Mouse (Mus musculus): ENCODE data around the gene Pcmtd2. TPM values are rescaled to one million over a fixed set of nuclear protein-coding genes. Genes with fewer than 3 reads are reported as not detected.
"Not testable (repeated sequence)": the region's sequence is repeated elsewhere in the genome, so short reads cannot be mapped to it uniquely, and the experiment has no call there.

Gene Pcmtd2
- 10 to 100 TPM; 84.9 to 86.9 TPM for total RNA-seq (2021)

DNA sequence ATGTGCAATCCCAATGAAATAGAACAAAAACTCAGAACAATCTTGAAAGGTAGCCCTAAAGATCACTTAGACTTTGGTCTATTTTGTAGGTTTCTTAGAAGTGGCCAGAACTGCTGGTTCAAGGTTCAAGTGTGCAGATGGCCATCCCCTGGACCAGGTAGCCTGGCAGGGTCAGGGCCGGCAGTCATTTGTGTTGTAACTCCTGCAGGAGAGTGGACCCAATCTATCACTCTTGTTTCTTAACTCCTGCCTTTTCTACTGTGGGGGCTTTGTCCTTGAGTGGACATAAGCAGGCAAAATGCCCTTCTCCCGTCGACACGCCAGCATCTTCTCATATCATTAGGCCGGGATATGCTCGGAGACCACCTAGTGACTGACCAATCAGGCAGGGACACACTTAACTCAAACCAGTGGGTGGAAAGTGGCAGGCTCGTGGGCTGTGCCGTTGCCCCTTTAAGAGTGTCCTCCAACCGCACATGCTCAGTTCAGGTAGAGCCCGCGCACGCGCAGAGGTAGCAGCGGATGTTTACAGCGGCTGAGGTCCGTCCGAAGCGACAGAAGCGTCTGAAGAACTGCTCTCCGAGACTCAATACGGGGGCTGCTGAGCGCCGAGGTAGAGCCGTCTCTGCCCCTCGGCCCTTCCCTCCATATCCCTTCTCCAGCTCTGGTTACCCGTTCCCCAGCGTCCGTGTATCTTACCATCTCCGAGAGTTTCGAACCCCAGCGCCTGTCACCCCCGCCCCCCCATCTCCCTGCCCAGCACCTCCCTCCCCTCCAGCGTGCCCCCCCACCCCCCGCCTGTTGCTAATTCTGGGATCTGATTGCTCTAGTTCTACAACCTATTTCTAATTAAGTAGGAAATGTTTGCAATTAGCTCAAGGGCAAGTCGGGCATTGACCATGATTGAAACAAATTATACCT, at the start of gene Pcmtd2:
Gene Pcmtd2 (plus strand): TSS at position 483 of the 921 bp plus-strand sequence.
- peak; percentile 85 to 90 for DNase-seq (ENCODE audit: extremely low spot score in 1 of 2, low spot score in 1 of 2)

DNA sequence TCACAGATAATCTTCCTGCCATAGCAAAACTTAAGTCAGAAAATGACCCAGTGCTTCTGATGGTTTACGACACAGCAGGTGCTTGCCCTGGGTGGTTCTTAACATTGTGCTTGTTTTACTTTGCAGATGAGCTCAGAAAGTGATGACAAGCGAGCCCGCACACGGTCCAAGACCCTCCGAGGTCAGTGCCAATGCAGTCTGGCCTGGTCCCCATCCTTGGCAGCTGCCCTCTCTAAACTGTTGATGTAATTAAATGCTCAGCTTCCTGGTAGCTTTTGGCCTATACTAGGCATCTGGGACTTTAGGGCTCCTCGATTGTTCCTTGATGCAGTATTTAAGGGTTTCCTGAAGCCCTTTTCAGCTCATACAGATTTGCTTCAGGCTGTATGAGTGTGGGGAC, 48.3 kb upstream of the Pcmtd2 start:
- no peak for DNase-seq (ENCODE audit: extremely low spot score in 1 of 2, low spot score in 1 of 2)

DNA sequence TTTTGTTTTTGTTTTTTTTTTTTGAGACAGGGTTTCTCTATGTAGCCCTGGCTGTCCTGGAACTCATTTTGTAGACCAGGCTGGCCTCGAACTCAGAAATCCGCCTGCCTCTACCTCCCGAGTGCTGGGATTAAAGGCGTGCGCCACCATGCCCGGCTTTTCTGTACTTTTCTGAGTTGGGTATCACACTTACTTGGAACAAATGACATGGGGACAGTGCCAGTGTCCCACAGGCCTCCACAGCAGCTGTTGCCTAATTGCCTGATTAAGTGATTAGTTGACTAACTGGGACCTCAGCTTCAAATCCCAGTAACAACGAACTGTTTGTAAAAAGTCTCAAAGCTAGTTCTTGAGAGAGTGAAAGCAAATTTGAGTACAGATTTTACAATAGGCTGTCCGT, 44.5 kb upstream of the Pcmtd2 start:
- DNase-seq (ENCODE audit: extremely low spot score in 1 of 2, low spot score in 1 of 2): not testable (repeated sequence)

DNA sequence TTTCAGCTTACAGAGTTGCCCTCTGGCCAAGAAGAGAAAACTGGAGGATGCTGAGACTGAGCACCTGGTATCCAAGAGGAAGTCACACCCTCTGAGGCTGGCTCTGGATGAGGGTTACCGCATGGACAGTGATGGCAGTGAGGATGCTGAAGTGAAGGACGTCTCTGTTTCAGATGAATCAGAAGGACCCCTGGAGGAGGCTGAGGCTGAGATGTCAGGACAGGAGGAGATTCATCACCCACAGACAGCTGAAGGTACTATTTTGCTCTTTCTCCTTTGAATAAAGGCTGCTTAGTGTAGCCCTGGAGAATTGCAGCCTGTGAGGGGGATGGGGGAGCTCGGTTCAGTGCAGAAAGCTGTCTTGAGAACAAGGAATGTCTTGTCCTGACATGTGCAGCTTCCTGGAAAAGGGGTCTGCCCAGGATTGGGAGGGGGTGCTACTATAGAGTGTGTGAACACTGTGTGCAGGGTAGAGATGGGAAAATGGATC, 42.0 kb upstream of the Pcmtd2 start:
- no peak for DNase-seq (ENCODE audit: extremely low spot score in 1 of 2, low spot score in 1 of 2)

DNA sequence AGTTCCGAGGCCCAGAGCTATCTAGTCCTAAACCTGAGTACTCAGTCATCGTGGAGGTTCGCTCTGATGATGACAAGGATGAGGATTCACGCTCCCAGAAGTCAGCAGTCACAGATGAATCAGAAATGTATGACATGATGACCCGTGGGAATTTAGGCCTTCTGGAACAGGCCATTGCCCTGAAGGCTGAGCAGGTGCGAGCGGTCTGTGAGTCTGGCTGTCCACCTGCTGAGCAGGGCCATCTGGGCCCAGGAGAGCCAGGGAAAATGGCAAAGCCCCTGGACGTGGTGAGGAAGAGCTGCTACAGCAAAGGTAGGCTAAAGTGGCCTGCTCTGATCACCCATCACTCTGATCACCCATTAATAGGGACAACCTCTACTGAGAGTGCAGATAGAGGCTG, 40.0 kb upstream of the Pcmtd2 start:
- DNase-seq (ENCODE audit: extremely low spot score in 1 of 2, low spot score in 1 of 2): no peak

DNA sequence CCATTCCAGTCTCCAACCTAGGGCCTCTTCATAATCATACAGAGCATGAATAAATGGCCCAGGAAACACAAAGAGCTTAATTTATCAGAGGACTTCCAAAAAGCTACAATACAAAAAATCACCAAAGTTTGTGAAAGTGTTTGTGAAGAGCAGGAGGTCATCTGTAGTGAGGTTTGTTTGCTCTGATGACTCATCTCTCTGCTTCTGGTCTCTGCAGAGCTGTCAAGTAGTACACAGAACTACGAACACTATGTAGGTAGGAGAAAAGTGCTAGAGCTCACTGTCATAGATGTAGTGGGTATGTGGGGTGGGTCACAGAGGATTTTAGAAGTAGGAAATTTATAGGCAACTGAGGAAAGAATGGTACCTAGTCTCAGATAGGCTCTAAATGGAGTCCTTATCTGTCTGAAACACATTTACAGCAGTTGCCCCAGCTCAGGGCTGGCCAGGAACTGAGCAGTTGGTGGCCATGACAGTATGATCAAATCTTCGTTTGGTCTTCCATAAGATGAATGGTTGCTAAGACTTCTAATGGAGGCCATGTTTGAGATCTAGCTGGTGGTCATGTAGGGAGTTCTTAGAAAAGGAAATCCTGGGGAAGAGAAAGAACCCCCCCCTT, 8.5 kb upstream of the Pcmtd2 start:
- no peak for DNase-seq (ENCODE audit: extremely low spot score in 1 of 2, low spot score in 1 of 2)

DNA sequence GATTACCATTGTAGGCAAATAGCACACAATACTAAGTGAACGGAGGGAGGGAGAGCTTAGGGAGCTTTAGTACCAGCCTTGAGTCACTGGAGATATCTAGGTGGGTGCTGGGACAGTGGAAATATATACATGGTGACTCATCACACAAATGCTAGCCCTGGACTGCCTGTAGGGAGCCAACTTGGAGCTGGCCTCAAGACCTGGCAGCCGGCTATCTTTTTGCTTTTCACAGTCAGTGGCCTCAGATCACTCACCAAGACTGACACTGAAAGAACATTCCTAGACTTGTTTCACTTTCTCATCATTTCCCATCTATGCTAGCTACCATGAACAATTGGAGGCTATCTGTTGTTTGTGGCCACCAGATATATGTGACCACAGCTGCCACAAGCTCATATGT, 4.9 kb upstream of the Pcmtd2 start:
- DNase-seq (ENCODE audit: extremely low spot score in 1 of 2, low spot score in 1 of 2): no peak

DNA sequence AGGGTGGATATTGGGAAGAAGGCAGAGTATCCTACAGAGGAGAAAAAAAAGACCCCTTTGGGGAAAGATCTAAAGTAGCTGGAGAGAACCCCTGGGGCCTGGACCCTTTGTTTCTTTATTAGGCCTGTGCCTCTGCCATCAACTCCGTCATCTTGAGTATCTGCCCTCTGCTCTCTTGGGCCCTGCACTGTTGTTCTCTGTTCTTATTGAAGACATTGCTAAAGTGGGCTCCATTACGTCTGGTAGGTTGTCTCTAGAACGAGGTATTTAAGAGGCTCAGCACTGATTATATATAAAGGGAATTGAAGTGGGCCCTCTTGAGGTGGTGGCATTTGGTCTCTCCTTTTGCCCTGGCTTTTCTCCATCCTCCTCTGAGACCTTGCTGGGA, 633 bp downstream of the Pcmtd2 start:
- DNase-seq (ENCODE audit: extremely low spot score in 1 of 2, low spot score in 1 of 2): no peak

DNA sequence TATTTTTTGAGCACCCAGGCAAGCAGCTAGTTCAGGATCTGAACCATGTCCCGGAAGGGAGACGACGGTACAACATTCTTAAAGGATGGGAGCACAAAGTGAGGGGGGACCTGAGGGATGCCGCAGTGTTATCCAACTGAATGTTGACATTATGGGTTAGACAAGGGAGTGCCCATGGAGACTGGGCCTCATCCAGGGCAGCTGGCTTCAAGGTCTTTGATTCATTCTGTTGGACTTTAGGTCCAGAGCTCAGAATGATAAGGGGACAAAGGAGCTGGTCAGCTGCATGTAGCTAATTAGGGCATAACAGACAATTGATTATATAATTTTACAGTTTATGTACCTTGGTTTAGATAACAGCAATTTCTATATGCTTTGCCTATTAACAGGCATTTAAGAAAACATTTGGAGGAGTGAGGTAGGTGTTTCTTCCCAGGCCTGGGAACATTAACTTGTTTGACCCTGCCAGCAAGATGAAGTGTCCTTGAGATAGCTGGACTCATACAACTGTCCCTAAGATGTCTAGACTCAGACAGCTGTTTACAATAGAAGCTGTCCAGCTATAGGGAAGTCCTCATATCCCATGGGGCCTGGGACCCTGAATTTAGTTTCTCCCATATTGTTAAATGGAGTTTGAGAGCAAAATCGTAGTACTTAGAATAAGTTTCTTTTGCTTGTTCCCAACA, 8.2 kb downstream of the Pcmtd2 start:
- no peak for DNase-seq (ENCODE audit: extremely low spot score in 1 of 2, low spot score in 1 of 2)

DNA sequence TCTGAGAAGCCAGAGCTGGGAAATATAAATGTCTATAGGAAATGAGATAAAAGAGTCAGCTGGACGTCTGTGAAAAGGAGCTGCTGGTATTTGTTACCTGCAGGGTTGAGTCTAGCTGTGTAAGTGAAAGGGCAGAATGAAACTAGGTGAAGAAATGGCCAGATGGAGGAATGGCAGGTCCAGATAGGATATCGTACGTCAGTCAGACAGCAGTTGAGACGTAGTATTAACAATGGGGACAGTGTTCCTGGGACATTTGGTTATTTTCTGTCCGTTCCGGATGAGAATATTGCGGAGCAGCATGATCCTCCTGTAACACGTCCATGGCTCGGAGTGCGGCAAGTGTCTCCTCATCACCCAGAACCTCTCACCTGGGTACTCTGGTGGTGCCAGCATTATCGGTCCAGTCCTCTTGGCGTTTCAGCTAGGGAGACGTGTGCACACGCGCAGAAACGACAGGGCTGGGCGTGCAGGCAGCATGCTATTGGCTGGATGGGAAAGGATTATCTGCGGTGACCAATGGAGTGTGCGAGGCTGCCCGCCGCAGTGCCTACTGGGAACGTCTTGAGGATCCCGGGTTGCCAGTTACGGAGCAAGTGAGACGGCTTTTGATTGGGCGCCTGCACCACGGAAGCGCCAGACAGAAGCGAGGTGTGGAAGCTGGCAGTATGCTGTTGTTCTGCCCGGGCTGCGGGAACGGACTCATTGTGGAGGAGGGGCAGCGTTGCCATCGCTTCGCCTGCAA, 26.3 kb downstream of the Pcmtd2 start, which contains the start of gene Polr3k:
Gene Polr3k (plus strand): TSS at position 547 of the 745 bp plus-strand sequence.
- DNase-seq (ENCODE audit: extremely low spot score in 1 of 2, low spot score in 1 of 2): peak; percentile 83 to 84

DNA sequence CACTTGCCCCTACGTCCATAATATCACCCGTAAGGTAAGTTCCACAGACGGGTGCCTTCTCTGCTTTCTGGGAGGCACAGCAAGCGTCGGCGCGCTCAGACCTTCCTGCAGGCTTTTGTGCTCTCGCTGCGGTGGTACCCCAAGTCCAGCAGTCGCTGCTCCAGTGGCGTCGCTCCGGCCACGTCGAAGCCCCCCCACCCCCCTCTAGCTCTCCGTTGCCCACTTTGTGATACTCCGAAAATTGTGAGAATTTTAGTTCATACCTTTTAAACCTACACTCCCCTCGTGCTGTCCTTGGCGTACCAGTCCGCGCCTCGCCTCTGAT, 26.8 kb downstream of the Pcmtd2 start:
- no peak for DNase-seq (ENCODE audit: extremely low spot score in 1 of 2, low spot score in 1 of 2)

DNA sequence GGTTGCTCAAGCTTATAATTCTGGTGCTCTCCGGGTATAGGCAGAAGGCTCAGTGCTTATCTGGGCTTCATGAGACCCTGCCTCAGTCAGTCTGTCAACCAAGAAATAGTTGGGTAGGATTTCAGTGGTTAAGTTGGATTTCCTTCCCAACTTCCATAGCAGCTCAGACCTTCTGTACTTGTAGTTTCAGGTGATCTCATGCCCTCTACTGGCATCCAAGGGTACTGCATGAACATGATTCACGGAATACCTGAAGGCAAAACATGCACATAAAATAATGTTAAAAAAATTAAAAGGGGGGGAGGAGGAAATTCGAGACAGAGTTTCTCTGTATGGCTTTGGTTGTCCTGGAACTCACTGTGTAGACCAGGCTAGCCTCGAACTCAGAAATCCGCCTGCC, 29.3 kb downstream of the Pcmtd2 start:
- peak; percentile 26 to 81 for DNase-seq (ENCODE audit: extremely low spot score in 1 of 2, low spot score in 1 of 2)

DNA sequence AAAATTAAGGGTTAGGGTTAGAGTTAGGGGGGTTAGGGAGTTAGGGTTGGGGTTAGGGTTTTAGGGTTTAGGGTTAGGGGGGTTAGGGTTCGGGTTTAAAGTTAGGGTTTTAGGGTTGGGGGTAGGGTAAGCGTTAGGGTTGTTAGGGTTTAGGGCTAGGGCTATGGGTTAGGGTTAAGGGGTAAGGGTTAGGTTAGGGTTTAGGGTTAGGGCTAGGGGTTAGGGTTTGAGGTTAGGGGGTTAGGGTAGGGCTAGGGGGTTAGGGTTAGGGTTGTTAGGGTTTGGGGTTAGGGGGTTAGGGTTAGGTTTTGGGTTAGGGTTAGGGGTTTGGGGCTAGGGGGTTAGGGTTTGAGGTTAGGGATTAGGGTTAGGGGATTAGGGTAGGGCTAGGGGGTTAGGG, 33.4 kb downstream of the Pcmtd2 start:
- no peak for DNase-seq (ENCODE audit: extremely low spot score in 1 of 2, low spot score in 1 of 2)

DNA sequence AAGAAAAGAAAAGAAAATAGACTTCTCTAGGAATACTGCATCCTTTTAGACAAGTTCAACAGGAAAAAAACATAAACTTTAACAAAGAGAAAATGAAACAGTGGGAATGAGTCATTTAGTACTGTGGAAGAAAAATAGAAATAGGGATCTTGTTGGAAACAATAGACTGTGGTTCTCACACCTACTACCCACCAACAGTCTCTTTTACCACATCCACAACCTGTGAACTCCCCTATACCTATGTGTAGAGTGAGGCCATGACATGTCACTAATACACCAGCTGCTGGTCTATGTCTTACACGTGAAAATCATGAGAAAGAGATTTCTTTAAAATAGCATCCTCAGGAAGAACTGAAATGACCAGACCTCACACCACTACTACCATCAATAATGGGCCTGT, 41.2 kb downstream of the Pcmtd2 start:
- DNase-seq (ENCODE audit: extremely low spot score in 1 of 2, low spot score in 1 of 2): no peak

DNA sequence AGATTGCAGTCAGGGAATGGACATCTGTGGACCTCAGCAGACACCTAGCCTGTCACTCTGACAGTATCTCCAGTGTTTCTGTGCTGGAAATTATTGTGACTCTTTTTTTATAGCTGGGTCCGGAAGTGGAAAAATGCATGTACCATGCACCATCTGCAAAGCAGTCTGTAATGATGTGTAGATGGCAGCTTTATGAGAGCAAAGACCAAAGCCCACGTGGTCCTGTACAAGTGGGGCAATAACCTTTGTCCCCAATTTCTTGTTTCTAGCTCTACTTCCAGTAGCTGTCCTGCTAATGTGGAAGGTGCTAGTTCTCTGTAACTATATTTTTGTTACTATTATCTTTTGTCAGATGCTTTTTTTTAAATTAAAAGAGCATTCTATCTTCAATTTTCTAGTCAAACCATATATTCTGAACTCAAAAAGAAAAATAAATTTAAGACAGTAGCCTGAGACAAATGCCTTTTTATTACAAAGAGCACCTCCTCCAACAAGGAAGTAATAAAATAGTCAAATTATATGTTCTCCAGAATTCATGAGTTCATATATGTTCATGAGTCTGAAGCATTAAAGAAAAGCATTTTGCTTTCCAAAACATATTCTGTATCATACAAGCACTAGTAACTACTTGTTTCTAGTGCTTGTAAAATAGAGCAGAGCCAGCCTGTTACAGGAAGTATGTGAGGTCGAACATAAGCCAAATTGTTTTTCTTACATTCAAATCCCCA, 45.5 kb downstream of the Pcmtd2 start:
- no peak for DNase-seq (ENCODE audit: extremely low spot score in 1 of 2, low spot score in 1 of 2)

Other genes with a start within 250 kb of the Pcmtd2 start
- gene Prpf6, start 246.0 kb upstream of the Pcmtd2 start, total RNA-seq (2021): 10 to 100 TPM; 57.9 to 58.8 TPM
- gene Zfp512b, start 245.1 kb upstream of the Pcmtd2 start, total RNA-seq (2021): 100 to 1,000 TPM in 1 of 2 experiments, 10 to 100 TPM in 1; 82.8 to 114 TPM
- gene Samd10, start 238.6 kb upstream of the Pcmtd2 start, total RNA-seq (2021): 10 to 100 TPM; 11.7 to 14.2 TPM
- gene Gm29797, start 180.8 kb upstream of the Pcmtd2 start, total RNA-seq (2021): 1 to 10 TPM in 1 of 2 experiments, under 1 TPM in 1; 0.49 to 1.0 TPM
- 10 to 100 TPM; 10.6 to 14.8 TPM for gene Sox18, start 166.2 kb upstream of the Pcmtd2 start, total RNA-seq (2021)
- 10 to 100 TPM; 53.7 to 65.7 TPM for gene Tcea2, start 157.5 kb upstream of the Pcmtd2 start, total RNA-seq (2021)
- 10 to 100 TPM; 32.2 to 39.5 TPM for gene Rgs19, start 143.9 kb upstream of the Pcmtd2 start, total RNA-seq (2021)
- gene Lkaaear1, start 139.4 kb upstream of the Pcmtd2 start, total RNA-seq (2021): not detected
- 10 to 100 TPM; 44.6 to 52.6 TPM for gene Oprl1, start 122.8 kb upstream of the Pcmtd2 start, total RNA-seq (2021)
- gene Myt1, start 74.5 kb upstream of the Pcmtd2 start, total RNA-seq (2021): 10 to 100 TPM; 26.4 to 34.5 TPM
- 10 to 100 TPM; 26.0 to 27.9 TPM for gene Polr3k, start 26.5 kb downstream of the Pcmtd2 start, total RNA-seq (2021)
- gene Gm14496, start 153.3 kb downstream of the Pcmtd2 start, total RNA-seq (2021): not detected

Measured in layer of hippocampus, postnatal 25 days (tissue).